Mouse (Mus musculus): ENCODE measurements around the gene Zfand5.
A peak's percentile ranks its signal among the peaks of the same experiment; 100 is the strongest.
"Not testable (repeated sequence)": the region's sequence is repeated elsewhere in the genome, so short reads cannot be mapped to it uniquely, and the experiment has no call there.

Gene Zfand5

GRCm38 (mm10) chr19:21271741-21272654 lies at the start of gene Zfand5:
Gene Zfand5 (plus strand): TSS chr19:21272278.
- peak; percentile 95 for DNase-seq (ENCODE audit: low read depth, low spot score)

DNA sequence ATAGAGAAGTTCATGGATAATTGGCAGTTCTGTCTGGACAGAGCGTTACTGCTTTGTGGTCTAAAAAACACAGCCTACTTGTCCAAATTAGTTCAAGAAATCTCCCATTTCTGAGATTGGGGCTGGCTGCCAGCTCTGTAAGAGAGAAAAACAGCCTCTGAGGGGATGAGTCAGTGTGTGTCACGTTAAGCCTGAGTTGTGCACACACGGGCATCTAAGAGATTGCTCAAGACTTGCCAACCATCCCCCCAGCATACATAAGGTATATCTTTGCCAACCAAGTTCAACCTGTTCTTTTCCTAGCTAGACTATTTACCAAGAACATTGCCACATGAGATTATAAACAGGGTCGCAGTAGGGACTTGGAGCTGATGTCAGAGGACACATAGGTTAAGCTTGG lies 44.9 kb upstream of the Zfand5 start:
- no peak for DNase-seq (ENCODE audit: low read depth, low spot score)

- DNase-seq (ENCODE audit: low read depth, low spot score), result no peak
These were observed 44.3 kb upstream of the Zfand5 start for GRCm38 (mm10) chr19:21227754-21228153.

DNA sequence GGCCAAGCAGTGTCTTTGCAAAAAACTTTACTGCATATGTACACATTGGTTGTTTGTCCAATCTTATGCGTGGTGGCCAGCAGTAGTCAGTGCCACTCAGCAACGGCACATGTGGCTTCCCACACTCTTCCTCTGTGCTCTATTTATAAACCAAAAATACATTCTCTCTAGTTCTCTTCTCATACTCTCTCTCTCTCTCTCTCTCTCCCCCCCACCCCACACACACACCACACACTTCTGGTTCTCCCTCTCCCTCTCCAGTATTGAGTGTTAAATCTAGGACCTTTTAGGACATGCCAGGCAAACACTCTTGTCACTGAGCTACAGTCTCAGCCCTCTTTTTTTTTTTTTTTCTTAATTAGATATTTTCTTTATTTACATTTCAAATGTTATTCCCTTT lies 23.3 kb upstream of the Zfand5 start:
- not testable (repeated sequence) for DNase-seq (ENCODE audit: low read depth, low spot score)

DNA sequence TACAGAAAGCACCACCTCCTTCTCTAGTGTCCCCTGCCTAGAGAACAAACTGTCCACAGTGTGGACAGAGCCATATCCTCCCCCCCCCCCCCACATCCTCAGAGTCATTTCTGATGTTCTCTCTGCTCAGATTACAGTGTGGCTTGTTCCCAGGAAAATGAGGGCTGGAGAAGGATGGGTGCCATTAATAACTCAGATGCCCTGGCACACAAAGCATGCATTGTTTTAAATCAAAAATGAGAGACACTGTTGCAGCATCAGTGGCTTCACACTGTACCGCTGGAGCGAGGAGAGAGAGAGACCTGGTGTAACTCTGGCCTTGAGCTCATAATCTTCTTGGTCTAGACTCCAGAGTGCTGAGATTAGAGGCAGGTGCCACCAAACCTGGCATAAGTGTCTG lies 18.2 kb upstream of the Zfand5 start:
- no peak for DNase-seq (ENCODE audit: low read depth, low spot score)

DNA sequence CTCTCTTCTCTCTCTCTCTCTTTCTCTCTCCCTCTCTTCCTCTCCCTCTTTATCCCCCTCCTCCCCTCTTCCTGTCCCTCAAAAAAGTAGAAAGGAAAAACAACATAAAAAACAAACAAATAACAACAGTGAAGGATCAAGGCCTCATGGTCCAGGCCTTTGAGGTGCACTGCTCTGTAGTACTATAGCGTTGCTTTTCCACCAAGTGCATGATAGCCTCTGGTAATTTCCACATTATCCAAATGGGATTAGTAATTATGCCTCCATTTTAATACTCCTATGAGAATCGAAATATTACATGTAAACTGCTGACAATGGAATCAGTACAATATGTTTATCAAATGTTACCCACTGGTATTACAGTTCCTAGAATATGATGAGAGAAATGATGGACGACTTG lies 16.2 kb upstream of the Zfand5 start:
- no peak for DNase-seq (ENCODE audit: low read depth, low spot score)

DNA sequence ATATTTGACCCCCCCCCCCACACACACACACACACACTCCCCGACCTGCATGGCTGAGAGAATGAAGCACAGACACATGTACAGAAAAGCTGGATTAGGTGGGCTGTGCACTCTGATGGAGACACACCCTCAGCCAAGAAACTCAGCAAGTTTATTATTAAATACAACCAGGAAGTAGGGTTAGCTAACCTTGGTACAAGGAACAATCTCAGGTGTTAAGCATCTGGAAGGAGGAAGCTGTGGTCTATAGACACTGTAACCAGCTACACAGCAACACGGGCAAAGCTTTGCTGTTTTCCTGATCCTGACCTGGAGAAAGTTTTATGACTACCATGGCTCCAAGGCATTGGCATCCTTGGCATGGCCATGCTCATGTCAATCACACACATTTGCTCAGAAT lies 12.6 kb upstream of the Zfand5 start:
- no peak for DNase-seq (ENCODE audit: low read depth, low spot score)

GRCm38 (mm10) chr19:21260280-21260679 lies 11.8 kb upstream of the Zfand5 start:
- DNase-seq (ENCODE audit: low read depth, low spot score), result no peak

DNA sequence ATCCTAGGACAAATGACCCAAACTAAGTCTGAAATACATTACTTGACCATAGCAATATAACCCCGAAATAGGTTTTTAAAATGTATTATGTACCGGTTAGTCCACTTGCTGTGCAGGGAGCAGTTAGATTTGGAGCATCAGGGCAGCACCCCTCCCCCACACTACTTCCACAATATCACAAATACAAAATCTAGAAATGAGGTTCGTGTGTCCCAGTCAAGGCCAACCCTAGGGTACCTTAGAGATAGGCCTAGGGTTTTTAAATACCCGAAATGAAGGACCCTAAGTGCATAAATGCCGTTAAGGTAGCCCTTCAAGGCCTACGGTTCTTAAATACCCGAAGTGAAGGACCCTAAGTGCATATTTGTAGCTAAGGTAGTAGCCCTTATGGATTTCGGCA lies 892 bp upstream of the Zfand5 start:
- DNase-seq (ENCODE audit: low read depth, low spot score), result no peak

GRCm38 (mm10) chr19:21272655-21273284 lies 692 bp downstream of the Zfand5 start:
- DNase-seq (ENCODE audit: low read depth, low spot score), result peak; percentile 55

GRCm38 (mm10) chr19:21273440-21273839 lies 1.4 kb downstream of the Zfand5 start:
- DNase-seq (ENCODE audit: low read depth, low spot score), result peak; percentile 25

- peak; percentile 60 for DNase-seq (ENCODE audit: low read depth, low spot score)
These were observed 2.1 kb downstream of the Zfand5 start for GRCm38 (mm10) chr19:21274181-21274591.

- no peak for DNase-seq (ENCODE audit: low read depth, low spot score)
These were observed 2.6 kb downstream of the Zfand5 start for GRCm38 (mm10) chr19:21274714-21275113.

DNA sequence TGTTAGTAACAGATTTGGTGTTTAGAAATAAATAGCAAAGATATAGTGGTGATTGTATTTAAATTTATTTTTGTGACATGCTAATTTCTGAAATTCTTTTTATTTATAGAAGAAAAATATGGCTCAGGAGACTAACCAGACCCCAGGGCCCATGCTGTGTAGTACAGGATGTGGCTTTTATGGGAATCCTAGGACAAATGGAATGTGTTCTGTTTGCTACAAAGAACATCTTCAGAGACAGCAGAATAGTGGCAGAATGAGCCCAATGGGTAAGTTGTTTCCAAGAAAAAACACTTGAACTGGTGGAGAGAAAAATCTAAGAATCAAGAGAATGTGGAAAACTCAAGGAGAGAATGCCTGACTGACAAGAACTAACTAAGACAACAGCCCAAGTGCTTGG lies 4.2 kb downstream of the Zfand5 start:
- DNase-seq (ENCODE audit: low read depth, low spot score), result no peak

DNA sequence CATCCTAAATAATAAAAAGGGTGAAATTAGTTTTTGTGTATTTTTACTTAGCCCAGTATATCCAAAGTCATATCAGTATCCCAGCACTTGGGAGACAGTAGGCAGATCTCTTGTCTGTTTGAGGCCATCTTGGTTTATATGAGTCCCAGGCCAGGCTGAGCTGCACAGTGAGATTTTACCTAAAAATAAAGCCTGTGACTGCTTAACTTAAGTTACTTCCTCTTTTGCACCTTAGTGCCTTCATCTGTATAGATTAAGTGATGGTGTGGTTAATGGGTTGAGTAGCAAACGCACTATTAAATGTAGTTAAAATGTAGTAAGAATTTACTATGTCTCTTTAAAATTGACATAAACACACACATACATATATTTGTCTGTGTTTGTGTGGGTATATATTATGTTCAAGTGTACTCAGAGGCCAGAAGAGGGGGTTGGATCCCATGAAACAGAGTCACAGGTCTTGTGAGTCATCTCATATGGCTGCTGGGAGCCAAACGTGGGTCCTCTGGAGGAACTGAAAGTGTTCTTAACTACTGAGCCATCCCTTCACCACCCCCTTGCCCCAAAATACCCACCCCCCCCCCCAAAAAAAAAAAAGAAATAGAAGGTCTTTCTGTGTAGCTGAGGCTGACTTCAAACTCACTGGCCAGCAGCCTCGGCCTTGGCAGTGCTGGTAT lies 14.5 kb downstream of the Zfand5 start:
- no peak for DNase-seq (ENCODE audit: low read depth, low spot score)

DNA sequence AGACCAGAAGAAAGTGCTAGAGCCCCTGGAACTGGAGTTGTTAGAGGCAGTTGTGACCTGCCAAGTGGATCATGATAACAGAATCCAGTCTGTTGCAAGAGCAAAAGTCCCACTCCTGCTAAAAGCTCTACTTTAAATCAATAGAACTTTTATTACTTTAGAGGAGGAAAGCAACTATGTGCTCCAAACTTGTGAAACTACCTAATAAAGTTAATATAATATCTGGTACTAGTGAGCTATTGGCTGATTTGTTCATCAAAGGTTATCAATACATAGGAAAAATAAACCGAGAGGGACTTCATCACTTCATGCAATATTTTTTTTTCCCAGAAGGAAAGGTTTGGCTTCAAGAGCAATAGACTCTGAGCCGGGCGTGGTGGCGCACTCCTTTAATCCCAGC lies 25.3 kb downstream of the Zfand5 start:
- no peak for DNase-seq (ENCODE audit: low read depth, low spot score)

- DNase-seq (ENCODE audit: low read depth, low spot score), result no peak
These were observed 29.7 kb downstream of the Zfand5 start for GRCm38 (mm10) chr19:21301787-21302186.

DNA sequence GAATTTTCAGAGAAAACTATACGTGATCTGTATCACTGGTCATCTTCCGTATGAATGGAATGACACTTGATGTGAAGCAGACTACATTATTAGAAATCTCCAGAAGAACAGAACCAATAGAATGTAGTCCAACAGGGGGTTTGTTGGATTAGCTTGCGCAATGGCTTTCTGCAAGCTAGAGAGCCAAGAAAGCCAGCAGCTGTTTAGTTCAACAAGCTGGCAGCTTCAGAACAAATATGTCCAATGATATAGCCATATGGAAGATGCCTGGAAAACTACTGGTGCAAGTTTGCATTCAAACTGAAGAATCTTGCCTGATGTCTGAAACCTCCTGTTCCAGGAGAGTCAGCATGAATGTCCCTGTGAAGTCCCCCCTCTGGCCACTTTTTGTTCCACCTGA lies 35.7 kb downstream of the Zfand5 start:
- DNase-seq (ENCODE audit: low read depth, low spot score), result no peak

DNA sequence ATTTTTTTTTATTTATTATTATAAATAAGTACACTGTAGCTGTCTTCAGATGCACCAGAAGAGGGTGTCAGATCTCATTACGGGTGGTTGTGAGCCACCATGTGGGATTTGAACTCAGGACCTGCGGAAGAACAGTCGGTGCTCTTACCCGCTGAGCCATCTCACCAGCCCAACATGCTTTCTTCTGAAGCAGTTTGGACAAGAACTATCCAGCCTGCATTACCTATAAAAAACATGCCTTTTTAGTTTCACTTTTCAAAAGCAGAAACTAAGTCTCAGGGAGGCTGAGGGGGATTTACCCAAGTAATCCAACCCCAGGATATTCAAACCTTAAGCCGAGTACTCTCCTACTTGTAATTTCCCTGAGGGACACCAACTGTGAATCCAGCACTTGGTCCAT lies 38.3 kb downstream of the Zfand5 start:
- not testable (repeated sequence) for DNase-seq (ENCODE audit: low read depth, low spot score)

DNA sequence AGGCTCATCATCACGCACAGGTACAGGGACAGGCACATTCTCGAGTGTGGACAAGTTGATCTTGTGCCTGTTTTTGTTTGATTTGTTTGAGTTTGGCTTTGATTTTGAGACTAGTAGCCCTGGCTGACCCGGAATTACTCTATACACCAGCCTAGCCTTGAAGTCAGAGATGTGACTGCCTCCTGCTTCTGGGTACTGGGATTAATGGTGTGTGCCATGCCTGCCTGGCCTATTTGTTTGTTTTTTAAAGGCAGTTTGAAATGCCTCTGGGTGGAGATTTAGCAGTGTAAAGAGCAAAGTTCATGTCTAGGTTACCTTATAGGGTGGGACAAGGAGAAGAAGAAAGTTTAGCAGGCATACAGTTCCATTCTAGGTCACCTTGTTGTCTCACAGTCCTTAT lies 43.6 kb downstream of the Zfand5 start:
- no peak for DNase-seq (ENCODE audit: low read depth, low spot score)

DNA sequence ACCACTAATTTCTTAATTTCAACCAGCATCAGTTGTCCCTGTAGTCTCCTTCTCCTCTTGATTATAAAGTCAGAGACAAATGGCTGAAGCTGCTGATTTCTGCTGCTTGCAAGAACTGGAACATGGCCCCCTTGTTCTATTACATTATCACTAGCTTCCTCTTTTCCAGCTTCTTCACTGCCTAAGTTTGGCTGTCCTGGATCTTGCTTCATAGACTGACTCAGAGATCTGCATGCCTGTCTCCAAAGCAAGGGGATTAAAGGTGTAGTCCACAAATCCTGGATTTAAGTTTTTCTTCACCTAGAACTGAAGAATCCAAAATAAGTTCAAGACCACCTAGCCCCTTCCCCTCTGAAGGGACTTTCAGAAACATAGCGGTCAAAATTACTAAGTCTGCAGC lies 47.5 kb downstream of the Zfand5 start:
- DNase-seq (ENCODE audit: low read depth, low spot score), result no peak

DNA sequence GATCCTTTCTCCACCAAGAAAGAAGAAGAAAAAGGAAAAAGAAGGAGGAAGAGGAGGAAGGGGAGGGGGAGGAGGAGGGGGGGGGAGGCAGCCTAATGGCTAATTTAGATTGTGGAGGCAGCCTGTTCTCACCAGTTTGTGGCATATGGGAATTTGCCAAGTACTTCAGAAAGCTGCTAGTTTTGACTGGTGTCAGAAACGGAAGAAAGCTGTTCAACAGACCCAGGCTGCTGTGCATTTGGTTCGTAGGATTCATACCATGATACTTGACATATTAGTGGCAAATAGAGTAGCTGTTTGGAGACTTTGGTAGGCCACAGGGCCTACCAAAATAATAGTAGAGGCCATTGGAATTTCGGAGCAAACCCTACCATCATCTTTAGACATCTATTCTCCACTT lies 53.3 kb downstream of the Zfand5 start:
- no peak for DNase-seq (ENCODE audit: low read depth, low spot score)

- DNase-seq (ENCODE audit: low read depth, low spot score), result no peak
These were observed 56.9 kb downstream of the Zfand5 start for GRCm38 (mm10) chr19:21328951-21329350.
